ENCODE assay signal across 25 mouse cellular contexts in genomic region chr17:11431323-11431722, GRCm38 (mm10).
"Had no signal": no experiment of that assay in that cellular context is flagged by ENCODE, and none has a peak within 500 bp of the region (broad histone marks: within the 10 kb centered on the region; RNA-seq: fewer than 3 reads in every experiment).

No protein-coding gene starts in this region.

- H3K4me3 ChIP-seq: embryonic facial prominence, embryonic 10.5 days; embryonic facial prominence, embryonic 12.5 days; embryonic facial prominence, embryonic 13.5 days; embryonic facial prominence, embryonic 15.5 days; erythroblast, embryonic 14.5 days; forebrain, embryonic 10.5 days; forebrain, embryonic 12.5 days; forebrain, embryonic 13.5 days; forebrain, embryonic 15.5 days; gastrocnemius, adult 2 months; heart, adult 2 months; heart, embryonic 10.5 days had no signal

- H3K9ac ChIP-seq: embryonic facial prominence, embryonic 12.5 days; embryonic facial prominence, embryonic 13.5 days; embryonic facial prominence, embryonic 15.5 days; forebrain, embryonic 12.5 days; forebrain, embryonic 13.5 days; forebrain, embryonic 15.5 days had no signal

- H3K27me3 ChIP-seq: embryonic facial prominence, embryonic 12.5 days; embryonic facial prominence, embryonic 13.5 days; embryonic facial prominence, embryonic 15.5 days; forebrain, embryonic 12.5 days; forebrain, embryonic 13.5 days; forebrain, embryonic 15.5 days had no signal

- H3K4me1 ChIP-seq: embryonic facial prominence, embryonic 10.5 days; embryonic facial prominence, embryonic 12.5 days; embryonic facial prominence, embryonic 13.5 days; embryonic facial prominence, embryonic 15.5 days; forebrain, embryonic 10.5 days; forebrain, embryonic 12.5 days; forebrain, embryonic 13.5 days; forebrain, embryonic 15.5 days; heart, embryonic 10.5 days had no signal

- H3K36me3 ChIP-seq: embryonic facial prominence, embryonic 10.5 days; embryonic facial prominence, embryonic 12.5 days; embryonic facial prominence, embryonic 13.5 days; embryonic facial prominence, embryonic 15.5 days; forebrain, embryonic 10.5 days; forebrain, embryonic 12.5 days; forebrain, embryonic 15.5 days; heart, embryonic 10.5 days had no signal

- H3K4me2 ChIP-seq: embryonic facial prominence, embryonic 12.5 days; embryonic facial prominence, embryonic 13.5 days; embryonic facial prominence, embryonic 15.5 days; forebrain, embryonic 12.5 days; forebrain, embryonic 13.5 days; forebrain, embryonic 15.5 days had no signal

- DNase-seq: cerebellum, adult 9-11 months; cerebellum, postnatal 10 days; cerebellum, postnatal 14 days; cerebellum, postnatal 25 days; cerebellum, postnatal 36 days; embryo, embryonic 11 days; gastrocnemius, adult 2 months; gastrocnemius, postnatal 10 days; gastrocnemius, postnatal 14 days; gastrocnemius, postnatal 25 days; gastrocnemius, postnatal 36 days; heart, adult 18-20 months; heart, adult 2 months had no signal

- H3K27ac ChIP-seq: embryonic facial prominence, embryonic 10.5 days; embryonic facial prominence, embryonic 12.5 days; embryonic facial prominence, embryonic 13.5 days; embryonic facial prominence, embryonic 15.5 days; forebrain, embryonic 10.5 days; forebrain, embryonic 12.5 days; forebrain, embryonic 13.5 days; forebrain, embryonic 15.5 days; gastrocnemius, adult 2 months; heart, adult 2 months; heart, embryonic 10.5 days had no signal

- H3K9me3 ChIP-seq: embryonic facial prominence, embryonic 12.5 days; embryonic facial prominence, embryonic 13.5 days; embryonic facial prominence, embryonic 15.5 days; forebrain, embryonic 10.5 days; forebrain, embryonic 12.5 days; forebrain, embryonic 13.5 days; forebrain, embryonic 15.5 days; heart, embryonic 10.5 days had no signal

- ATAC-seq: forebrain, embryonic 13.5 days; forebrain, embryonic 14.5 days; forebrain, embryonic 15.5 days; forebrain, embryonic 16.5 days had no signal
